Mouse (Mus musculus): ENCODE results near the gene Akna. TPM values are rescaled to one million over a fixed set of nuclear protein-coding genes. Genes with fewer than 3 reads are reported as not detected.

The Akna gene
- polyA plus RNA-seq, 1 experiment: 61.0 TPM

DNA sequence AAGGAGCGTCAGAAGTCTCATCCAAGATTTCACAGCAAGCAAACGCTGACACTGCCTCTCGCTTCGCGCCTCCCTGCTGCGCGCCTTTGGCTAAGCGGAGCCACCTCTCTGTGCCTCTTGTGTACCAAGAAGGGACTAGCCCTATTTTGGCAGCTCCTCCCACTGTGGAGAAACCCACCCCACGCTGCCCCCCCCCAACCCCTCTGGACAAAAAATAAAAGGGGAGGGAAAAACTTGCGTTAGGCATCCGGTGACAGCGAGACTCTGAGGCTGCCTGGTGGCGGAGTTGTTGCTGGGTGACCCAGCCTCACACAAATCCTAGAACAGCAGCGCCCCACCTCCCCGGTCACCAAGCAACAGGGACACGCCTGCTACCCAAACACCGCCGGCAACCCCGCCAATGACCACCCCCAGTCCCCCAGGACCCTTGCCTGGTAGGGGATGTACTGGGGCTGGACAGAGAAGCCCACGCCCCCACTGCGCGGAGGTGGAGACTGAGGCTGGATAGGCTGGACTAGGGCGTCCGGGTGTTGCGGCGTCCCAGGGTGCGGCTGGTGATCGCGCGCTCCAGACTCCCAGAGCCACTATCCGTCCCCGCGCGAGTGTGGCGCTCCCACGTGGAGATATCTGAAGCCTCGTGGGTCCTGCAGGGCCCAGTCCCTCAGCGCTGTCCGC is 6.9 kb upstream of the Akna start:
- TF ChIP-seq CTCF (IDR thresholded peaks at IDR 0.05; ENCODE audit: control insufficient read depth, insufficient read depth, insufficient replicate concordance, low read depth, low read length): no peak
- no peak for TF ChIP-seq POLR2A (IDR thresholded peaks at IDR 0.05; ENCODE audit: control insufficient read depth, low read depth, low read length)
- Histone ChIP-seq H3K4me3 (ENCODE audit: control insufficient read depth, low read depth, low read length) (peak overlapping the region; percentile 77), H3K4me1 (ENCODE audit: control insufficient read depth, insufficient read depth, low read length) (peaks cover 4% of the 10 kb centered on the region), H3K27me3 (ENCODE audit: control insufficient read depth, insufficient read depth, low read length) (no peaks in the 10 kb centered on the region), H3K36me3 (ENCODE audit: control insufficient read depth, insufficient read depth, low read length) (no peaks in the 10 kb centered on the region), H3K27ac (ENCODE audit: control insufficient read depth, insufficient read depth, low read depth, low read length) (no peak overlapping the region)

DNA sequence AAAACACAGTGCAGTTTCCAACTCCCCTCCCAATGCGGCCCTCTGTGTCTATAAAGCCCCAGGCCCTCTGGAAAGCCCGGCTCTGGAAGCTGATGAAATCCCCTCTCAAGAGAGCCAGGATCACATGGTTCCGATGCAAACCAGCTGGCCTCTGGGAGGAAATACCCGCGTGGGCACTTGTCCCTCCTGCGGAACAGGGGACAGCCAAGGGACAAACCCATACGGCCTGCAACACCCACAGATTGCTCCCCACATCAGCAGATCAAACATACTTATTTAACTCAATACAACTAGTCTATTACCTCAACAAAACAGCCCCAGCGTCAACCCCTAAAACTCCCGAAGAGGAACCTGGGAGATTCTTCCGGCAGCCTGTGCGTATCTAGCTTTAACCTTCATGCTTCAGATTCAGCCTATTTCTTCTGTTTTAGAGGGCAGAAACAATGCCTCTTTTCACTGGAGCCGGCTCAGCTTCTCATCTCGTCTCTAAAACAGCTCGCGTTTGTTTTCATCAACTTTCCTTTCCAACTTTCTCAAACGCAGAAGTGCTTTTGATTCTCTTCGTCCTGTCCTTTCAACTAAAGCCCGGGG is 6.3 kb upstream of the Akna start:
- Histone ChIP-seq H3K4me3 (ENCODE audit: control insufficient read depth, low read depth, low read length) (no peak overlapping the region; the same call in 1 of the 2 replicates), H3K27ac (ENCODE audit: control insufficient read depth, insufficient read depth, low read depth, low read length) (no peak overlapping the region), H3K27me3 (ENCODE audit: control insufficient read depth, insufficient read depth, low read length) (no peaks in the 10 kb centered on the region), H3K36me3 (ENCODE audit: control insufficient read depth, insufficient read depth, low read length) (no peaks in the 10 kb centered on the region), H3K4me1 (ENCODE audit: control insufficient read depth, insufficient read depth, low read length) (peaks cover 4% of the 10 kb centered on the region)
- TF ChIP-seq CTCF (IDR thresholded peaks at IDR 0.05; ENCODE audit: control insufficient read depth, insufficient read depth, insufficient replicate concordance, low read depth, low read length): no peak
- TF ChIP-seq POLR2A (IDR thresholded peaks at IDR 0.05; ENCODE audit: control insufficient read depth, low read depth, low read length): no peak

- H3K27ac ChIP-seq (ENCODE audit: control insufficient read depth, insufficient read depth, low read depth, low read length): no peak overlapping the region
- H3K4me3 ChIP-seq (ENCODE audit: control insufficient read depth, low read depth, low read length): no peak overlapping the region
- no peaks in the 10 kb centered on the region for H3K36me3 ChIP-seq (ENCODE audit: control insufficient read depth, insufficient read depth, low read length)
- no peaks in the 10 kb centered on the region for H3K27me3 ChIP-seq (ENCODE audit: control insufficient read depth, insufficient read depth, low read length)
- peaks cover 4% of the 10 kb centered on the region for H3K4me1 ChIP-seq (ENCODE audit: control insufficient read depth, insufficient read depth, low read length)
- TF ChIP-seq POLR2A (IDR thresholded peaks at IDR 0.05; ENCODE audit: control insufficient read depth, low read depth, low read length): no peak
- peak; percentile 47; the same call in 1 of the 2 replicates for TF ChIP-seq CTCF (IDR thresholded peaks at IDR 0.05; ENCODE audit: control insufficient read depth, insufficient read depth, insufficient replicate concordance, low read depth, low read length)
Measured at GRCm38 (mm10) chr4:63408649-63409048, 5.5 kb upstream of the Akna start.

DNA sequence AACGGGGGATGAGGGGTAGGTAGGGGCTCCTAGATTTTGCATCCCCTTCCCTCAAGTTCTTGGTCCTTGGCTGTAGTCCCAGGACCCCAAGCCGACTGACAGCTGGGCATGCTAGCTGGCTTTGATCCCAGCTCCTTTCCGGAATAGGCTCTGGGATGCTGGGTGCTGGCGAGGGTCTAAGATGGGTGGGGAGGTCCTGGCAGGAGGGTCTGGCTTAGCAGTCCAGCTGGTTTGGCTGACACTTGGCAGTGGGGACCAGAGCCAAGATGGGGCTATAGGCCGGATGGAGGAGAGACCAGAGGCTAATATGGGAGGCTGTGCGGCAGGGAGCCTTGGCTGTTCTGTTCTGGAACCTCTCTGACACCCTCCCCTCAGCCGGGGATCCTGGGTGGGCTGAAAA is 5.1 kb upstream of the Akna start:
- no peaks in the 10 kb centered on the region for H3K27me3 ChIP-seq (ENCODE audit: control insufficient read depth, insufficient read depth, low read length)
- peaks cover 4% of the 10 kb centered on the region for H3K4me1 ChIP-seq (ENCODE audit: control insufficient read depth, insufficient read depth, low read length)
- H3K27ac ChIP-seq (ENCODE audit: control insufficient read depth, insufficient read depth, low read depth, low read length): no peak overlapping the region
- TF ChIP-seq POLR2A (IDR thresholded peaks at IDR 0.05; ENCODE audit: control insufficient read depth, low read depth, low read length) (no peak), CTCF (IDR thresholded peaks at IDR 0.05; ENCODE audit: control insufficient read depth, insufficient read depth, insufficient replicate concordance, low read depth, low read length) (no peak)
- no peaks in the 10 kb centered on the region for H3K36me3 ChIP-seq (ENCODE audit: control insufficient read depth, insufficient read depth, low read length)
- no peak overlapping the region for H3K4me3 ChIP-seq (ENCODE audit: control insufficient read depth, low read depth, low read length)

DNA sequence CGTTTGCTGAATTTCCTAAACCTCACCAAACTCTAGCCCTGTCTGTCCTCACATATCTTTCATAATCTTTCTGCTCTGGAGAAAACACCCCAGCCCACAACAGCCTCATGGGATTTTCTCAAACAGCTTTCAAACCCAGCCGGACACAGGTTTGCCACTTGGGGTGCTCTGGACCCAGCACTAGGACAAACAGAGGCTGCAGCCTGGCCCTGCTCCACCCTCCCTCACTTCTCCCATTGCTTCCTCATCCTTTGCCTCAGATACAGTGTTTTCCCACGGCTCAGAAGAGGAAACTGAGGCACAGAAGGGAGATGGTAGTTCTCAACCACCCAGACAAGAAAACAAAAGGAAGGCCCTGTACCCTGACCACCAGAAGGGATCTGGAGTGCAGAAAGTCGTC is 2.5 kb upstream of the Akna start:
- no peak overlapping the region for H3K4me3 ChIP-seq (ENCODE audit: control insufficient read depth, low read depth, low read length)
- no peaks in the 10 kb centered on the region for H3K36me3 ChIP-seq (ENCODE audit: control insufficient read depth, insufficient read depth, low read length)
- TF ChIP-seq CTCF (IDR thresholded peaks at IDR 0.05; ENCODE audit: control insufficient read depth, insufficient read depth, insufficient replicate concordance, low read depth, low read length): no peak
- TF ChIP-seq POLR2A (IDR thresholded peaks at IDR 0.05; ENCODE audit: control insufficient read depth, low read depth, low read length): no peak
- H3K4me1 ChIP-seq (ENCODE audit: control insufficient read depth, insufficient read depth, low read length): peaks cover 4% of the 10 kb centered on the region
- H3K27me3 ChIP-seq (ENCODE audit: control insufficient read depth, insufficient read depth, low read length): no peaks in the 10 kb centered on the region
- no peak overlapping the region for H3K27ac ChIP-seq (ENCODE audit: control insufficient read depth, insufficient read depth, low read depth, low read length)

DNA sequence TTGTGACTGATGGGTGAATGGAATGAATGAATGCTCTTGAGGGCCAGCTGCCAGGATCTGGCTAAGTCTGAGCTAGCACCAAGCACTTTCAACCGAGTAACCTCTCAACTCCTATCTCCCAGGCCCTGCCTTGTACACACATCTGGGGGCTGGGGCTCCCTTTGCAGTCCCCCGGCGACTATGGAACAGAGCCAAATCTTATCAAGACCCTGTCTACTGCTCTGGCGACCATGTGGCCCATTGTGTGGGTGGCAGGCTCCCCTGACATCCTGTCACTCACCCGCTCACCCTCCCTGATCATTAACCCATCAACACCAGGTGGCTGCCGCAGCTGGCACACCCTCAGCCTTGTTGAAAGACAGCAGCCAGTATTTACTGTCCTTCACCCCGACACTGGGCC is 1.9 kb upstream of the Akna start:
- TF ChIP-seq CTCF (IDR thresholded peaks at IDR 0.05; ENCODE audit: control insufficient read depth, insufficient read depth, insufficient replicate concordance, low read depth, low read length) (no peak), POLR2A (IDR thresholded peaks at IDR 0.05; ENCODE audit: control insufficient read depth, low read depth, low read length) (no peak)
- Histone ChIP-seq H3K4me1 (ENCODE audit: control insufficient read depth, insufficient read depth, low read length) (peaks cover under 1% of the 10 kb centered on the region), H3K27ac (ENCODE audit: control insufficient read depth, insufficient read depth, low read depth, low read length) (no peak overlapping the region)

GRCm38 (mm10) chr4:63404205-63404604 is 1.1 kb upstream of the Akna start:
- no peaks in the 10 kb centered on the region for H3K4me1 ChIP-seq (ENCODE audit: control insufficient read depth, insufficient read depth, low read length)
- H3K4me3 ChIP-seq (ENCODE audit: control insufficient read depth, low read depth, low read length): no peak overlapping the region
- no peaks in the 10 kb centered on the region for H3K36me3 ChIP-seq (ENCODE audit: control insufficient read depth, insufficient read depth, low read length)
- no peak overlapping the region for H3K27ac ChIP-seq (ENCODE audit: control insufficient read depth, insufficient read depth, low read depth, low read length)
- H3K27me3 ChIP-seq (ENCODE audit: control insufficient read depth, insufficient read depth, low read length): no peaks in the 10 kb centered on the region
- TF ChIP-seq CTCF (IDR thresholded peaks at IDR 0.05; ENCODE audit: control insufficient read depth, insufficient read depth, insufficient replicate concordance, low read depth, low read length): no peak
- no peak for TF ChIP-seq POLR2A (IDR thresholded peaks at IDR 0.05; ENCODE audit: control insufficient read depth, low read depth, low read length)

More for the DNA sequence above, 1.9 kb upstream of the Akna start:
- Histone ChIP-seq H3K36me3 (ENCODE audit: control insufficient read depth, insufficient read depth, low read length) (no peaks in the 10 kb centered on the region), H3K27me3 (ENCODE audit: control insufficient read depth, insufficient read depth, low read length) (no peaks in the 10 kb centered on the region), H3K4me3 (ENCODE audit: control insufficient read depth, low read depth, low read length) (no peak overlapping the region)
